Mouse (Mus musculus): ENCODE measurements around the gene Ikzf4. TPM values are rescaled to one million over a fixed set of nuclear protein-coding genes. Genes with fewer than 3 reads are reported as not detected.
A peak's percentile ranks its signal among the peaks of the same experiment; 100 is the strongest.

The Ikzf4 gene
- polyA plus RNA-seq, 1 experiment from 2014 or later, result 1.5 TPM

GRCm38 (mm10) chr10:128588136-128588535 is 57.7 kb downstream of the Ikzf4 start:
- Histone ChIP-seq H3K9ac (ENCODE audit: low read length) (no peak overlapping the region), H3K27ac (ENCODE audit: low read length) (no peak overlapping the region), H3K4me1 (ENCODE audit: control insufficient read depth, insufficient read depth, low read length) (peaks cover 7% of the 10 kb centered on the region), H3K27me3 (ENCODE audit: control insufficient read depth, insufficient read depth, low read length) (peaks cover 7% of the 10 kb centered on the region; the same call in 1 of the 2 replicates), H3K9me3 (replicated peaks; ENCODE audit: control insufficient read depth, low read length) (no peaks in the 10 kb centered on the region), H3K4me3 (ENCODE audit: low read length) (peak overlapping the region; percentile 76; the same call in 1 of the 2 replicates), H3K4me2 (ENCODE audit: low read depth, low read length) (peak overlapping the region; percentile 1; the same call in 1 of the 2 replicates), H3K36me3 (ENCODE audit: control insufficient read depth, insufficient read depth) (no peaks in the 10 kb centered on the region)
- no peak for ATAC-seq (replicated peaks; ENCODE audit: extremely low read depth, insufficient read depth, low FRiP score)
- WGBS, result 32% methylated on average over 1 of the region's 1 CpGs

GRCm38 (mm10) chr10:128587697-128588096 is 58.1 kb downstream of the Ikzf4 start:
- H3K4me1 ChIP-seq (ENCODE audit: control insufficient read depth, insufficient read depth, low read length), result peaks cover 7% of the 10 kb centered on the region
- no peak overlapping the region for H3K27ac ChIP-seq (ENCODE audit: low read length)
- no peak overlapping the region for H3K4me2 ChIP-seq (ENCODE audit: low read depth, low read length)
- ATAC-seq (replicated peaks; ENCODE audit: extremely low read depth, insufficient read depth, low FRiP score), result no peak
- H3K36me3 ChIP-seq (ENCODE audit: control insufficient read depth, insufficient read depth), result no peaks in the 10 kb centered on the region
- no peaks in the 10 kb centered on the region for H3K9me3 ChIP-seq (replicated peaks; ENCODE audit: control insufficient read depth, low read length)
- 51% methylated on average over 8 of the region's 8 CpGs for WGBS
- no peak overlapping the region for H3K9ac ChIP-seq (ENCODE audit: low read length)
- H3K27me3 ChIP-seq (ENCODE audit: control insufficient read depth, insufficient read depth, low read length), result peaks cover 7% of the 10 kb centered on the region; the same call in 1 of the 2 replicates
- H3K4me3 ChIP-seq (ENCODE audit: low read length), result no peak overlapping the region

- no peaks in the 10 kb centered on the region for H3K36me3 ChIP-seq (ENCODE audit: control insufficient read depth, insufficient read depth)
- peaks cover 7% of the 10 kb centered on the region; the same call in 1 of the 2 replicates for H3K27me3 ChIP-seq (ENCODE audit: control insufficient read depth, insufficient read depth, low read length)
- H3K4me3 ChIP-seq (ENCODE audit: low read length), result no peak overlapping the region
- H3K9ac ChIP-seq (ENCODE audit: low read length), result peak overlapping the region; percentile 23; the same call in 1 of the 2 replicates
- no peak for ATAC-seq (replicated peaks; ENCODE audit: extremely low read depth, insufficient read depth, low FRiP score)
- H3K9me3 ChIP-seq (replicated peaks; ENCODE audit: control insufficient read depth, low read length), result no peaks in the 10 kb centered on the region
- H3K4me2 ChIP-seq (ENCODE audit: low read depth, low read length), result no peak overlapping the region
- WGBS, result 53% methylated on average over 4 of the region's 4 CpGs
- H3K27ac ChIP-seq (ENCODE audit: low read length), result no peak overlapping the region
- H3K4me1 ChIP-seq (ENCODE audit: control insufficient read depth, insufficient read depth, low read length), result peaks cover 7% of the 10 kb centered on the region
Observed at GRCm38 (mm10) chr10:128587120-128587519, 58.7 kb downstream of the Ikzf4 start.

GRCm38 (mm10) chr10:128586546-128586945 is 59.2 kb downstream of the Ikzf4 start:
- Histone ChIP-seq H3K4me3 (ENCODE audit: low read length) (no peak overlapping the region), H3K36me3 (ENCODE audit: control insufficient read depth, insufficient read depth) (no peaks in the 10 kb centered on the region), H3K27me3 (ENCODE audit: control insufficient read depth, insufficient read depth, low read length) (peaks cover 7% of the 10 kb centered on the region; the same call in 1 of the 2 replicates), H3K27ac (ENCODE audit: low read length) (no peak overlapping the region), H3K4me1 (ENCODE audit: control insufficient read depth, insufficient read depth, low read length) (peaks cover 7% of the 10 kb centered on the region), H3K9ac (ENCODE audit: low read length) (peak overlapping the region; percentile 23; the same call in 1 of the 2 replicates), H3K4me2 (ENCODE audit: low read depth, low read length) (no peak overlapping the region), H3K9me3 (replicated peaks; ENCODE audit: control insufficient read depth, low read length) (no peaks in the 10 kb centered on the region)
- WGBS, result 28% methylated on average over 1 of the region's 1 CpGs
- no peak for ATAC-seq (replicated peaks; ENCODE audit: extremely low read depth, insufficient read depth, low FRiP score)

- H3K27me3 ChIP-seq (ENCODE audit: control insufficient read depth, insufficient read depth, low read length), result peaks cover 7% of the 10 kb centered on the region; the same call in 1 of the 2 replicates
- peaks cover 7% of the 10 kb centered on the region for H3K4me1 ChIP-seq (ENCODE audit: control insufficient read depth, insufficient read depth, low read length)
- no peak overlapping the region for H3K27ac ChIP-seq (ENCODE audit: low read length)
- WGBS, result 19% methylated on average over 4 of the region's 4 CpGs
- H3K9me3 ChIP-seq (replicated peaks; ENCODE audit: control insufficient read depth, low read length), result no peaks in the 10 kb centered on the region
- H3K4me3 ChIP-seq (ENCODE audit: low read length), result no peak overlapping the region
- no peak overlapping the region for H3K9ac ChIP-seq (ENCODE audit: low read length)
- H3K36me3 ChIP-seq (ENCODE audit: control insufficient read depth, insufficient read depth), result no peaks in the 10 kb centered on the region
- H3K4me2 ChIP-seq (ENCODE audit: low read depth, low read length), result peak overlapping the region; percentile 56
- no peak for ATAC-seq (replicated peaks; ENCODE audit: extremely low read depth, insufficient read depth, low FRiP score)
Observed at GRCm38 (mm10) chr10:128584386-128584785, 61.4 kb downstream of the Ikzf4 start.

- 13% methylated on average over 7 of the region's 7 CpGs for WGBS
- no peaks in the 10 kb centered on the region for H3K36me3 ChIP-seq (ENCODE audit: control insufficient read depth, insufficient read depth)
- H3K4me3 ChIP-seq (ENCODE audit: low read length), result peak overlapping the region; percentile 41
- peaks cover 3% of the 10 kb centered on the region; the same call in 1 of the 2 replicates for H3K27me3 ChIP-seq (ENCODE audit: control insufficient read depth, insufficient read depth, low read length)
- peak overlapping the region; percentile 56 for H3K4me2 ChIP-seq (ENCODE audit: low read depth, low read length)
- ATAC-seq (replicated peaks; ENCODE audit: extremely low read depth, insufficient read depth, low FRiP score), result peak; percentile 90
- peaks cover 7% of the 10 kb centered on the region for H3K4me1 ChIP-seq (ENCODE audit: control insufficient read depth, insufficient read depth, low read length)
- peak overlapping the region; percentile 80 for H3K27ac ChIP-seq (ENCODE audit: low read length)
- H3K9ac ChIP-seq (ENCODE audit: low read length), result peak overlapping the region; percentile 67
- H3K9me3 ChIP-seq (replicated peaks; ENCODE audit: control insufficient read depth, low read length), result no peaks in the 10 kb centered on the region
Observed at GRCm38 (mm10) chr10:128583644-128584043, 62.1 kb downstream of the Ikzf4 start.

Small RNAs within 50 kb of the gene (microRNA-seq; reads per million reads assigned to microRNA genes)
- gene Mir6917, result not detected

Other genes with a start within 250 kb of the Ikzf4 start
- gene Slc39a5, start 244.8 kb downstream of the Ikzf4 start, polyA plus RNA-seq (2015; fragmentation: Nextera tagmentation; extraction: Ambion mirVana), result 0.41 TPM in 1 of 2 replicates, not detected in the other
- 55.9 and 60.4 TPM in 2 replicates for gene Nabp2, start 234.5 kb downstream of the Ikzf4 start, polyA plus RNA-seq (2015; fragmentation: Nextera tagmentation; extraction: Ambion mirVana)
- 29.9 and 31.7 TPM in 2 replicates for gene Rnf41, start 234.3 kb downstream of the Ikzf4 start, polyA plus RNA-seq (2015; fragmentation: Nextera tagmentation; extraction: Ambion mirVana)
- gene Smarcc2, start 186.7 kb downstream of the Ikzf4 start, polyA plus RNA-seq (2015; fragmentation: Nextera tagmentation; extraction: Ambion mirVana), result 54.9 and 57.5 TPM in 2 replicates
- 945 and 1,125 TPM in 2 replicates for gene Myl6, start 151.8 kb downstream of the Ikzf4 start, polyA plus RNA-seq (2015; fragmentation: Nextera tagmentation; extraction: Ambion mirVana)
- 4.2 and 4.4 TPM in 2 replicates for gene Myl6b, start 147.3 kb downstream of the Ikzf4 start, polyA plus RNA-seq (2015; fragmentation: Nextera tagmentation; extraction: Ambion mirVana)
- gene Esyt1, start 120.1 kb downstream of the Ikzf4 start, polyA plus RNA-seq (2015; fragmentation: Nextera tagmentation; extraction: Ambion mirVana), result 22.5 and 25.7 TPM in 2 replicates
- 8.4 and 9.5 TPM in 2 replicates for gene Zc3h10, start 98.2 kb downstream of the Ikzf4 start, polyA plus RNA-seq (2015; fragmentation: Nextera tagmentation; extraction: Ambion mirVana)
- 1,776 and 2,205 TPM in 2 replicates for gene Rpl41, start 96.7 kb downstream of the Ikzf4 start, polyA plus RNA-seq (2015; fragmentation: Nextera tagmentation; extraction: Ambion mirVana)
- gene Pa2g4, start 80.0 kb downstream of the Ikzf4 start, polyA plus RNA-seq (2015; fragmentation: Nextera tagmentation; extraction: Ambion mirVana), result 125 and 150 TPM in 2 replicates
- 3.9 and 5.4 TPM in 2 replicates for gene Erbb3, start 56.3 kb downstream of the Ikzf4 start, polyA plus RNA-seq (2015; fragmentation: Nextera tagmentation; extraction: Ambion mirVana)
- 316 and 332 TPM in 2 replicates for gene Rps26, start 19.2 kb downstream of the Ikzf4 start, polyA plus RNA-seq (2015; fragmentation: Nextera tagmentation; extraction: Ambion mirVana)
- gene Suox, start 28.1 kb upstream of the Ikzf4 start, polyA plus RNA-seq (2015; fragmentation: Nextera tagmentation; extraction: Ambion mirVana), result 15.0 and 15.3 TPM in 2 replicates
- 69.8 and 73.5 TPM in 2 replicates for gene Rab5b, start 50.3 kb upstream of the Ikzf4 start, polyA plus RNA-seq (2015; fragmentation: Nextera tagmentation; extraction: Ambion mirVana)
- gene Pmel, start 58.2 kb upstream of the Ikzf4 start, polyA plus RNA-seq (2015; fragmentation: Nextera tagmentation; extraction: Ambion mirVana), result 1.7 and 2.8 TPM in 2 replicates
- gene Cdk2, start 59.0 kb upstream of the Ikzf4 start, polyA plus RNA-seq (2015; fragmentation: Nextera tagmentation; extraction: Ambion mirVana), result 90.7 and 93.6 TPM in 2 replicates
- 9.5 and 12.3 TPM in 2 replicates for gene Dgka, start 98.9 kb upstream of the Ikzf4 start, polyA plus RNA-seq (2015; fragmentation: Nextera tagmentation; extraction: Ambion mirVana)
- 18.5 and 20.3 TPM in 2 replicates for gene Pym1, start 101.9 kb upstream of the Ikzf4 start, polyA plus RNA-seq (2015; fragmentation: Nextera tagmentation; extraction: Ambion mirVana)
- 1.3 and 2.4 TPM in 2 replicates for gene Mmp19, start 144.9 kb upstream of the Ikzf4 start, polyA plus RNA-seq (2015; fragmentation: Nextera tagmentation; extraction: Ambion mirVana)
- 40.3 and 42.2 TPM in 2 replicates for gene Dnajc14, start 158.1 kb upstream of the Ikzf4 start, polyA plus RNA-seq (2015; fragmentation: Nextera tagmentation; extraction: Ambion mirVana)
- 16.2 and 18.1 TPM in 2 replicates for gene Tmem198b, start 158.4 kb upstream of the Ikzf4 start, polyA plus RNA-seq (2015; fragmentation: Nextera tagmentation; extraction: Ambion mirVana)
- 154 and 169 TPM in 2 replicates for gene Sarnp, start 171.3 kb upstream of the Ikzf4 start, polyA plus RNA-seq (2015; fragmentation: Nextera tagmentation; extraction: Ambion mirVana)
- gene Ormdl2, start 175.7 kb upstream of the Ikzf4 start, polyA plus RNA-seq (2015; fragmentation: Nextera tagmentation; extraction: Ambion mirVana), result 41.4 and 43.0 TPM in 2 replicates
- 1.7 and 2.0 TPM in 2 replicates for gene Gdf11, start 245.7 kb upstream of the Ikzf4 start, polyA plus RNA-seq (2015; fragmentation: Nextera tagmentation; extraction: Ambion mirVana)